Mouse (Mus musculus): Measurements from ENCODE around the gene Dhrs2.

Gene Dhrs2

DNA sequence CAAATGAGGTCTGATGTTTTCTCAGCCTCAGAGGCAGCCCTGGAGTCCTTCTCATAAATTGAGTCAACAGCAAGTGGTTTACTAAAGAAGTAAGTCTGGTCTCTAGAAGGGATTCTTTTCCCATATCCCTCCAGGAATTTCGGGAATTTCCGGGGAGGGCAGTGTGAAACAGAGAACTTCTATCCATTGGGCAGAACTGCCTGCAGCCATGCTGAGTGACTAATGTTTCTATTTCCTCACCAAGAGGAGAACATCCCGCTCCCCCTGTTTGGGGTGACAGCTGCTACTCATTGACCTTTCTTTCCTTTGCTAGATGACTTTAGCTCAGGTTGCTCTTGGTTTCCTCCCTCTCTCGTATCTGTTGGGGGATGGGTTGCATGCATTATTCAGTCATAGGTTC lies 31.8 kb downstream of the Dhrs2 start:
- no peak for DNase-seq (ENCODE audit: low spot score)

- DNase-seq (ENCODE audit: low spot score), result no peak
These were observed 33.6 kb downstream of the Dhrs2 start for GRCm38 (mm10) chr14:55255443-55255842.

DNA sequence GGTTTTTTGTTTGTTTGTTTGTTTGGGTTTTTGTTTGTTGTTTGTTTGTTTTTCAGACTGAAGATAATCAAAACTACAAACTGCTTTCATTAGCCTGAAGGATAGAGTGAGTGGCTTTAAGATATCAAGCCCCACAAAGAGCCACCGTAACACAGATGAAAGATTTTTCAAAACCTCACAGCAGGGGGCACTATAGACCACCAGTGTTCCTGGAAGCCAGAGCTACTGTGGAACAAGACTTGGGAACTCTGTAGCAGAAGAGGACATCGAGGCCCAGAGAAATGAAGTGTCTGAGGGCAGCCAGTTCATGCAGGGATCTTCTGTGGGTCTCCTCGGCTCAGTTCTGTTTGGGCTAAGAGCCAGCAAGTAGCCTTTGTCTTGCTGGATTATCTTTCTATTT lies 49.4 kb downstream of the Dhrs2 start:
- DNase-seq (ENCODE audit: low spot score), result peak; percentile 17

DNA sequence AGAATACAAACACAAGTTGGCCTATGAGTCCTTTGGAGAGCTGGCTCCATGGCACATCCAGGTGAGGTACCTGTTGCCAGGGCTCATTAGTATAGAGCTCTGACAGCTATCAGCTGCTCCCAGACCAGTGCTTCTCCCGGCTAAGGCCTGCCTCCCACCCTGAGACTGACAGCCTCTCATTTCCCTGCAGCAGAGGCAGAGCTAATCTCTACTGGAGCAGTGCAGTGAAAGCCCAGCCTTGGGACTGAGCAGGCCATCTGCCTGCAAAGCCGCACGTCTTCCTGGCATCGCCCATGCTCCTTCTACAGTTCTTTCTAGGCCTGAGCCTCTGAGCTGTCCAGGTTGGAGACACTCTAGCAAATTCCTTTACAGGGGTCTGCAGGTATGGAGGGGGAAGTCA lies 51.2 kb downstream of the Dhrs2 start:
- no peak for DNase-seq (ENCODE audit: low spot score)

DNA sequence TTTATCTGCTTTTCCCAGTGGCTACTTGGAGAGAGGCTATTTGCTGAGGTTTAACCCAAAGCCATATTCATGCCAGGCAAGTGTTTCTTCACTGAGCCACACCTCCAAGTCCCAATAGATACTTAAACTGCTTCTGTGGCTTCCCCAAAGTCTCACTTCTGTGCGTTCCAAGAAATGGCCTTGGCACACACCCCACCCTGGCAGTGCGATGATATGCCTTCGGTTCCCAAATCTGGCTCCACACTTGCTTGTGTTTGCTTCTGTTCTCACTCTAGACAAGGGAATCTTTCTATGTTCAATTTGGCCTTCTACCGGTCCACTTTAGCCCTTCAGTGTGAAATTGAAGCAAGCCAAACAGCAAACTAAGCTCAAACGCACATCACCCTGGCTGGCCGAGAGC lies 53.0 kb downstream of the Dhrs2 start:
- no peak for DNase-seq (ENCODE audit: low spot score)

- no peak for DNase-seq (ENCODE audit: low spot score)
These were observed 57.7 kb downstream of the Dhrs2 start for GRCm38 (mm10) chr14:55279322-55280069.

Data from ovary, postnatal 36 days (tissue).